Mouse (Mus musculus): Measurements from ENCODE around the gene Dctpp1. TPM values are rescaled to one million over a fixed set of nuclear protein-coding genes. Genes with fewer than 3 reads are reported as not detected.

The Dctpp1 gene
- total and polyA plus RNA-seq, 2 experiments from 2014 or later, result 90.8 to 138 TPM

DNA sequence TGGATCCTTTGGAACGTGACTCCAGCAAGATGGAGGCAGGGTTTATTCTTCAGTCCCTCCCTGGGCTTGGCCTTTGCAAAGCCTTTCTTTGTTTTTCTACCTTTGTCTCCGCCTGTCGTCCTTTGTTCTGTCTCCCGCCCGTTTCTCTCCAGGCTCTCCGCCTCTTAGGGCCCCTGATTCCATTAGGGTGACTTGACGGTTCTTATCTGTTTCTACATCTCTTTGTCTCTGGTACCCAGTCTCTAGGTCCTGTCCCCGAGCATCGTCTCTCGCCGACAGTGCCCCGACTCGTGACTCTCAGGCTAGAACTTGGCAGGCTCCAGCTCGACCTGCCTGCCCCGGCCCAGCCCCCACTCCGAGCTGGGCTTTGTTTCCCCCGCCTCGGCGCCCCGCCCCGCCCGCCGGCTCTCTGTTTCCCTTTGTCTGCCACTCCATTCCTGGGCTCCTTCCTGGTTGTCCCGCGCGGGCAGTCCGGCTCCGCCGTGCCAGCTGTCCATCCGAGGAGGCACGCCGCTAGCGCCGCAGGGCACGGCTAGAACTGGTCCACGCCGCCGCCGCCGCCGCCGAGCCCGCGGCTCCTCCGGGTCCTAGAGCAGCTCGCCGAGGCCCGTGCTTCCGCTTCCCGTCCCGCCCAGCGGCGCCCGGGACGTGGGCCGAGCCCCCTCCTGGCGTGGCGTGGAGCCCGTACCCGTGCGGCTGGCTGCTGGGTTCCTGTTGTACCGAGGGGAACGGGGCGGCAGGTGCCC, 27.7 kb downstream of the Dctpp1 start, which contains the start of the genes Zfp553 and Sept1:
TSS of gene Zfp553 (plus strand) at position 440 of the 746 bp plus-strand sequence.
TSS of gene Sept1 (minus strand) at position 509 of the 746 bp plus-strand sequence.
- Histone ChIP-seq H3K27ac (ENCODE audit: low read depth, low read length) (peak within 1 kb of the TSS; percentile 99), H3K36me3 (ENCODE audit: insufficient read depth) (peaks cover 28% of the 10 kb centered on the region), H3K9ac (peak within 1 kb of the TSS; percentile 100), H3K27me3 (ENCODE audit: insufficient read depth, low read length) (no peaks in the 10 kb centered on the region), H3K4me1 (ENCODE audit: insufficient read depth) (peaks cover 15% of the 10 kb centered on the region), H3K9me3 (ENCODE audit: low read length) (no peaks in the 10 kb centered on the region), H3K4me3 (ENCODE audit: low read depth, low read length) (peak within 1 kb of the TSS; percentile 88), H3K4me2 (ENCODE audit: low read depth) (peak within 1 kb of the TSS; percentile 74)
- peak; percentile 92 for DNase-seq
- ATAC-seq, result peak; percentile 96
- 2% methylated on average over 63 of the region's 64 CpGs for WGBS
- TF ChIP-seq CTCF (IDR thresholded peaks at IDR 0.05; ENCODE audit: low read depth), result peak; percentile 35

DNA sequence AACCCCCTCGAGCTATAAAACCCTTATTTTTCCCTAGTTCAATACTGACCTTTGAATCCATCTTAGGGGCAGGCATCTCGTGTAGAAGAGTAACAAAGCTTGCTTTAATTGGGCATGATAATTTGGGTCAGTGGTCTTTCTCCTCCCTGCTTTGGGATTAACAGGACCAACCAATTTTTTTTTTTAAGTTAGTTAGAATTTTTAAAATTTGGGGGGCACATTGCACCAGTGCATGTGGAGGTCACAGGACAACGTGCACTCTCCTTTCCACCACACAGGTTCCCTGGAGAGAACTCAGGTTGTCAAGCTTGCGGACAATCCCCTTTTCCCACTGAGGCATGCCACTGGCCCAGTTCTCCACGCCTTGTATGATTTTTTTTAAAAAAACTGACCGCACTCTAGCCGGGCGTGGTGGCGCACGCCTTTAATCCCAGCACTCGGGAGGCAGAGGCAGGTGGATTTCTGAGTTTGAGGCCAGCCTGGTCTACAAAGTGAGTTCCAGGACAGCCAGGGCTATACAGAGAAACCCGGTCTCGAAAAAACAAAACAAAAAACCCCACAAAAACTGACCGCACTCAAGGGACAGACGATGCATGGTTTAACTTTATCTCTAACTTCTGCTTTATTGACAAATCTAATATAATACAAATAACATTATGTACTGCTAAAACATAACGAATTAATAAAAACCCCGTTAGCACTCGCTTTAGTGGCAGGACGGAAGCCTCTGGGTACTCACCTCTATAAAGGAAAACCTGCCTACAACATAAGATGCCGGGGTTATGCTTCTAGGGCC, 28.5 kb downstream of the Dctpp1 start:
- Histone ChIP-seq H3K27me3 (ENCODE audit: insufficient read depth, low read length) (no peaks in the 10 kb centered on the region), H3K9me3 (ENCODE audit: low read length) (no peaks in the 10 kb centered on the region), H3K27ac (ENCODE audit: low read depth, low read length) (peak overlapping the region; percentile 99), H3K36me3 (ENCODE audit: insufficient read depth) (peaks cover 21% of the 10 kb centered on the region), H3K9ac (peak overlapping the region; percentile 100), H3K4me1 (ENCODE audit: insufficient read depth) (peaks cover 15% of the 10 kb centered on the region), H3K4me2 (ENCODE audit: low read depth) (peak overlapping the region; percentile 74), H3K4me3 (ENCODE audit: low read depth, low read length) (peak overlapping the region; percentile 88)
- WGBS, result 2% methylated on average over 20 of the region's 20 CpGs
- DNase-seq (no peak), ATAC-seq (no peak)
- no peak for TF ChIP-seq CTCF (IDR thresholded peaks at IDR 0.05; ENCODE audit: low read depth)

GRCm38 (mm10) chr7:127231376-127231775, 29.1 kb downstream of the Dctpp1 start:
- Histone ChIP-seq H3K9ac (0 out of 2 replicates have a peak overlapping the region, but pooled peaks have one; percentile 100), H3K4me3 (ENCODE audit: low read depth, low read length) (peak overlapping the region; percentile 88), H3K4me2 (ENCODE audit: low read depth) (peak overlapping the region; percentile 74), H3K27ac (ENCODE audit: low read depth, low read length) (no peak overlapping the region), H3K27me3 (ENCODE audit: insufficient read depth, low read length) (no peaks in the 10 kb centered on the region), H3K4me1 (ENCODE audit: insufficient read depth) (peaks cover 15% of the 10 kb centered on the region), H3K36me3 (ENCODE audit: insufficient read depth) (peaks cover 15% of the 10 kb centered on the region), H3K9me3 (ENCODE audit: low read length) (no peaks in the 10 kb centered on the region)
- DNase-seq, result no peak
- no peak for TF ChIP-seq CTCF (IDR thresholded peaks at IDR 0.05; ENCODE audit: low read depth)
- 33% methylated on average over 3 of the region's 3 CpGs for WGBS
- ATAC-seq, result no peak

DNA sequence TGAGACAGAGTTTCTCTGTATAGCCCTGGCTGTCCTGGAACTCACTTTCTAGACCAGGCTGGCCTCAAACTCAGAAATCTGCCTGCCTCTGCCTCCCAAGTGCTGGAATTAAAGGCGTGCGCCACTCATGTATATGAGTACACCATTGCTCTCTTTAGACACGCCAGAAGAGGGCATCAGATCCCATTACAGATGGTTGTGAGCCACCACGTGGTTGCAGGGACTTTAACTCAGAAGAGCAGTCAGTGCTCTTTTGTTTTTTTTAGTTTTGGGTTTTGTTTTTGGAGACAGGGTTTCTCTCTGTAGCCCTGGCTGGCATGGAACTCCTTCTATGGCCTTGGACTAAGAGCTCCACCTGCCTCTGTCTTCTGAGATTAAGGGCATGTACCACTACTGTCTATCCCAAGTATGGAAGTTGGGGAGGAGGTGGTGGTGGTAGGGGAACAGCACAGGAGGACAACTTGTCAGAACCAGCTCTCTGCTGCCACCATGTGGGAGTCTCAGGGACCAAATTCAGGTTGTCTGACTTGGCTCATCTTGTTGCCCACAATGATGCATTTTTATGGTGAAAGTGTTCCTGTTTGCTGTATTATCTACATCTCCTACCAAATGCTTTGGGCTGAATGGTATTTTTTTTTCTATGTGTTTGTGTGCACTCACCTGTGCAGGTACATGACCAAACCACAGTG, 31.8 kb downstream of the Dctpp1 start:
- peak; percentile 84 for TF ChIP-seq CTCF (IDR thresholded peaks at IDR 0.05; ENCODE audit: low read depth)
- no peak overlapping the region for H3K4me3 ChIP-seq (ENCODE audit: low read depth, low read length)
- H3K27me3 ChIP-seq (ENCODE audit: insufficient read depth, low read length), result no peaks in the 10 kb centered on the region
- peak overlapping the region; percentile 1; the same call in 1 of the 2 replicates for H3K27ac ChIP-seq (ENCODE audit: low read depth, low read length)
- 59% methylated on average over 4 of the region's 4 CpGs for WGBS
- peak; percentile 84 for DNase-seq
- ATAC-seq, result peak; percentile 27; the same call in 1 of the 2 replicates
- H3K4me1 ChIP-seq (ENCODE audit: insufficient read depth), result peaks cover 15% of the 10 kb centered on the region
- no peaks in the 10 kb centered on the region for H3K9me3 ChIP-seq (ENCODE audit: low read length)
- no peaks in the 10 kb centered on the region; the same call in 1 of the 2 replicates for H3K36me3 ChIP-seq (ENCODE audit: insufficient read depth)
- H3K9ac ChIP-seq, result no peak overlapping the region
- no peak overlapping the region for H3K4me2 ChIP-seq (ENCODE audit: low read depth)

DNA sequence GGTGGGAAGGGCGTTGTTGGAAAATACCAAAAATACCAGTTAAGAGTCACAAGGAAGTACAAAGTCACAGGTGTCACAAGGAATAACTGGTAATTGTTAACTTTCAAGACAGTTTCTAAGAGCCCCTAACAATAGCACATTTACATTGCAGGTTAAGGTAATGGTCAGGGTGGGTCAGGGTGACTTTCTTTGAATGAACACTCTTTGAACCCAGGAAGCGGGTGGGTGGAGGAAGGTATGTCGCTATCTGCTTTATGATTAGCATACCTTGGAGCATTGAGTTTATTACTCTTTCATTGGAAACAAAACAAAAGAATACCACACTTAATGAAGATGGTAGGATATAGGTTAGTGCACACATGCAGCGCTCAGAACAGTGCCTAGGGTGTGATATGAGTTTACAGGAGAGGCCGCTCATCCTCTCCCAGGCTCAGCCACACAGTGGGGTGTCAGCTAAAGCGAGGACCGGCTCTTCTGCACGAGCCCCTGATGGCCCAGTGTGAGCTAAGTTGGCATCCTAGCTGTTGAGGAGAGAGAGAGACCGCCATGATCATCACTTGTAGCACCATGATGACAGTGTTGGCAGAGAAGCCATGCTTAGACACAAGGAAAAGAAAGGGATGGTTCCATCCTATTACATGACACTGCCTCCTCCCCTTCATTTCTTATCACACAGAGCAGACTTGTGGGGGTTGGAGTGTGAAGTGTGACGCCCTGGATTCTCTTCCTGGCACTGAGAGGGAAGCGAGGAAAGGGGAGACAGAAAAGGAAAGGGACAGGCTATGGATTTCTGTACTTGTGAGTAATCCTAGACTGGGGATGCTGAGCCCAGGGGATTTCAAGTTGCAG, 35.1 kb downstream of the Dctpp1 start:
- Histone ChIP-seq H3K9me3 (ENCODE audit: low read length) (no peaks in the 10 kb centered on the region), H3K36me3 (ENCODE audit: insufficient read depth) (no peaks in the 10 kb centered on the region; the same call in 1 of the 2 replicates), H3K4me1 (ENCODE audit: insufficient read depth) (peaks cover 4% of the 10 kb centered on the region), H3K4me2 (ENCODE audit: low read depth) (no peak overlapping the region), H3K27ac (ENCODE audit: low read depth, low read length) (no peak overlapping the region), H3K4me3 (ENCODE audit: low read depth, low read length) (no peak overlapping the region), H3K9ac (no peak overlapping the region), H3K27me3 (ENCODE audit: insufficient read depth, low read length) (no peaks in the 10 kb centered on the region)
- DNase-seq, result no peak
- TF ChIP-seq CTCF (IDR thresholded peaks at IDR 0.05; ENCODE audit: low read depth), result no peak
- WGBS, result 89% methylated on average over 11 of the region's 11 CpGs
- ATAC-seq, result no peak

DNA sequence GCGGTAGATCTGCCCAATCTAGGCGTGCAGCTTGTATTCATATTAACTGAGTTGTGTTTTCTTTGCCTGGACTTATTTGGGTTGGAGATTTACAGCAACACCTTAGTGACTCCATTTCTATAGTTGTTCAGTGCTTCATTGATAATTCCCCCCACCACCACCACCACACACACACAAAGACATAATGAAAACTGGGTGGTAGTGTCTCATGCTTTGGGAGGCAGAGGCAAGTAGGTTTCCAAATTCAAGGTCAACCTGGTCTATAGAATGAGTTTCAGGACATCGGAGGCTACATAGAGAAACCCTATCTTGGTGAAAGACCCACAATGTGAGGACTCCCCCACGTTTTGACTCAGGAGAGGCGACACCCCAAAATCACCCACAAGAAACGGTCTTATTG, 35.9 kb downstream of the Dctpp1 start:
- no peak overlapping the region for H3K4me3 ChIP-seq (ENCODE audit: low read depth, low read length)
- 93% methylated on average over 6 of the region's 6 CpGs for whole genome bisulfite sequencing
- DNase-seq (no peak), ATAC-seq (no peak)
- TF ChIP-seq CTCF (IDR thresholded peaks at IDR 0.05; ENCODE audit: low read depth), result no peak
- no peak overlapping the region for H3K4me2 ChIP-seq (ENCODE audit: low read depth)
- H3K9me3 ChIP-seq (ENCODE audit: low read length), result no peaks in the 10 kb centered on the region
- no peak overlapping the region for H3K27ac ChIP-seq (ENCODE audit: low read depth, low read length)
- H3K9ac ChIP-seq, result no peak overlapping the region
- H3K27me3 ChIP-seq (ENCODE audit: insufficient read depth, low read length), result no peaks in the 10 kb centered on the region
- H3K4me1 ChIP-seq (ENCODE audit: insufficient read depth), result no peaks in the 10 kb centered on the region
- H3K36me3 ChIP-seq (ENCODE audit: insufficient read depth), result no peaks in the 10 kb centered on the region; the same call in 1 of the 2 replicates

Measured in forebrain, postnatal 0 days (tissue).